Mouse (Mus musculus): ENCODE data around the gene Osgep. TPM values are rescaled to one million over a fixed set of nuclear protein-coding genes. Genes with fewer than 3 reads are reported as not detected.
"Not testable (repeated sequence)": the region's sequence is repeated elsewhere in the genome, so short reads cannot be mapped to it uniquely, and the experiment has no call there.

Osgep gene
- polyA plus RNA-seq, 1 experiment, result 1.5 TPM

DNA sequence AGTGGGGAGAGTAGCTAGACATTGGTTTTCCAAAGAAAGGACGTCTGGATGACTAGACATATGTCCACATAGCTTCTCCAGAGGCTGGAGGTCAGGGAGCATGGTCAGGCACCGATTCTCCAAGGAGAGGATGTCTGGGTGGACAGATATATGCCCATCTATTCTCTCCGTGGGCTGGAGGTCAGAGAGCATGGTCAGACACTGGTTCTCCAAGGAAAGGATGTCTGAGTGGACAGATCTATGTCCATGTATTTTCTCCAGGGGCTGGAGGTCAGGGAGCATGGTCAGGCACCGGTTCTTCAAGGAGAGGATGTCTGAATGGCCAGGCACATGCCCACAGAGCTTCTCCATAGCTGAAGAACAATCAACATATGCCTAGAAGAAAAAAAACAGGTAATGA lies 56.5 kb downstream of the Osgep start:
- Histone ChIP-seq H3K36me3 (ENCODE audit: control insufficient read depth) (peaks cover 4% of the 10 kb centered on the region; the same call in 1 of the 2 replicates), H3K4me1 (ENCODE audit: control insufficient read depth) (peaks cover 11% of the 10 kb centered on the region), H3K4me3 (replicated peaks) (no peak overlapping the region), H3K9me3 (ENCODE audit: control insufficient read depth, low read length) (no peaks in the 10 kb centered on the region), H3K27me3 (ENCODE audit: control insufficient read depth) (no peaks in the 10 kb centered on the region)
- TF ChIP-seq TAL1 (IDR thresholded peaks at IDR 0.05; ENCODE audit: low read length) (no peak), GATA1 (IDR thresholded peaks at IDR 0.05; ENCODE audit: low read length) (no peak)

DNA sequence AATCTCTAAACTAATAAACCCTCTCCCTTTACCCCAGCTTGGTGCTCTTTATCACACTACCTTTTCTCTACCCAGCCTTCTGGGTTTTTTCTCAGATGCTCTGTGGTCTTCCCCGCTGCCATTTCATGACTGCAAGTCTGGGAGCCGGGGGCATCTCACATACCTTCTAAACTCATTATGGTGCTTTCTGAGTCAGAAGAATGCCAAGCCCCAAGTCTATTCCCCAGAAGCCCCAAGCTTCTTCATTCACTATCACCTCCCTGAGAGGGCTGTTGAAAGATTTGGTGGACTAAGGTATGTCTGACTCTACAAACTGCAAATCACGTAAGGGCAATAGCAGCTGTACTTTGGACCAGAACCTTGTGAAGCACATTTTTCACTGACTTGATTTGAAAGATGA lies 57.7 kb downstream of the Osgep start:
- Histone ChIP-seq H3K9me3 (ENCODE audit: control insufficient read depth, low read length) (no peaks in the 10 kb centered on the region), H3K27me3 (ENCODE audit: control insufficient read depth) (no peaks in the 10 kb centered on the region), H3K4me1 (ENCODE audit: control insufficient read depth) (peaks cover 11% of the 10 kb centered on the region), H3K36me3 (ENCODE audit: control insufficient read depth) (peaks cover 4% of the 10 kb centered on the region; the same call in 1 of the 2 replicates), H3K4me3 (replicated peaks) (no peak overlapping the region)
- no peak for TF ChIP-seq TAL1 (IDR thresholded peaks at IDR 0.05; ENCODE audit: low read length)
- TF ChIP-seq GATA1 (IDR thresholded peaks at IDR 0.05; ENCODE audit: low read length), result no peak

DNA sequence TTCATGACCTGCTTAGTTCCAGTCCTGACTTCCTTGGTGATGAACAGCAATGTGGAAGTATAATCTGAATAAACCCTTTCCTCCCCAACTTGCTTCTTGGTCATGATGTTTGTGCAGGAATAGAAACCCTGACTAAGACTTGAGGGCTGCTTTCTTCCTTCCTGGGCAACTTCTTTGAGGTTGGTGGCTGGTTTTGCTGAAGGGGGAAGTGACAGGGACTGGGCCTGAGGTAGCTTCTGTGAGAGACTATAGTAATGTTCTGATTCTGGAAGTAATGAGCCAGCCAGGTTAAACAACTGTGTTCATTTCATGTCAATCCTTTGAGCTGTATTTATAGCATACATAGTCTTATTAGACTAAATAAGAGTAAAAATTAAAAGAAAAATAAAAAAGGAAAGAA lies 59.7 kb downstream of the Osgep start:
- H3K9me3 ChIP-seq (ENCODE audit: control insufficient read depth, low read length); H3K27me3 ChIP-seq (ENCODE audit: control insufficient read depth); H3K4me1 ChIP-seq (ENCODE audit: control insufficient read depth); H3K4me3 ChIP-seq (replicated peaks); H3K36me3 ChIP-seq (ENCODE audit: control insufficient read depth): not testable (repeated sequence)

DNA sequence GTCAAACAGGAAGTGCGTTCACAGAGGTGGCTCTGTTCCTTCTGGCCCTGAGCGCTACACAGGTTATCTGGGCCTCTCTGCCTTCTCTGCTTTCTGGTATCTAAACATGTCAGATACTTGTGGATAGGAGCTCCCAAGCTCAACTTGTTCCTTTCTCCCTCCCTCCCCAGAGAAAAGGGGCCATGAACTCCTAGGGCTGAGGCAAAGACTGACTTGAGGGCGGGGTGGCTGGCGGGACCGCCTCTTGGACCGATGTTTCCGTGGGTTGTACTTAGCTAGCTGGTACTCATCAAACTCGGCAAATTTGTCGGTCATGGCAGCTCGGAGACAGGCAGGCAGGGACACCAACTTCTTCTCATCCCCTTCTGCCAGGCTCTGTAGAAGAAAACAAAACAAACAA lies 62.1 kb downstream of the Osgep start:
- Histone ChIP-seq H3K36me3 (ENCODE audit: control insufficient read depth) (peaks cover 9% of the 10 kb centered on the region; the same call in 1 of the 2 replicates), H3K9me3 (ENCODE audit: control insufficient read depth, low read length) (no peaks in the 10 kb centered on the region; the same call in 1 of the 2 replicates), H3K4me1 (ENCODE audit: control insufficient read depth) (no peaks in the 10 kb centered on the region), H3K27me3 (ENCODE audit: control insufficient read depth) (no peaks in the 10 kb centered on the region), H3K4me3 (replicated peaks) (no peak overlapping the region)
- TF ChIP-seq GATA1 (IDR thresholded peaks at IDR 0.05; ENCODE audit: low read length) (no peak), TAL1 (IDR thresholded peaks at IDR 0.05; ENCODE audit: low read length) (no peak)

Other genes starting within 250 kb of the Osgep start
- gene Olfr747, start 231.7 kb downstream of the Osgep start, polyA plus RNA-seq (2012), result not detected in 2 replicates
- not detected in 2 replicates for gene Olfr748, start 217.5 kb downstream of the Osgep start, polyA plus RNA-seq (2012)
- gene Olfr749, start 179.8 kb downstream of the Osgep start, polyA plus RNA-seq (2012), result 0.03 TPM in 1 of 2 replicates, not detected in the other
- gene Ttc5, start 139.4 kb downstream of the Osgep start, polyA plus RNA-seq (2012), result 0.35 and 0.69 TPM in 2 replicates
- gene Ccnb1ip1, start 117.2 kb downstream of the Osgep start, polyA plus RNA-seq (2012), result 0.06 and 0.08 TPM in 2 replicates
- 0.41 and 0.54 TPM in 2 replicates for gene Parp2, start 117.1 kb downstream of the Osgep start, polyA plus RNA-seq (2012)
- 0.05 TPM in 1 of 2 replicates, not detected in the other for gene Tep1, start 54.3 kb downstream of the Osgep start, polyA plus RNA-seq (2012)
- not detected in 2 replicates for gene Klhl33, start 27.4 kb downstream of the Osgep start, polyA plus RNA-seq (2012)
- 3.3 and 3.7 TPM in 2 replicates for gene Apex1, start 75 bp upstream of the Osgep start, polyA plus RNA-seq (2012)
- gene Pip4p1, start 6.0 kb upstream of the Osgep start, polyA plus RNA-seq (2012), result 6.3 and 8.9 TPM in 2 replicates
- 0.20 and 0.22 TPM in 2 replicates for gene Pnp, start 6.2 kb upstream of the Osgep start, polyA plus RNA-seq (2012)
- gene Gm49342, start 19.6 kb upstream of the Osgep start, polyA plus RNA-seq (2012), result not detected in 2 replicates
- gene Pnp2, start 31.1 kb upstream of the Osgep start, polyA plus RNA-seq (2012), result not detected in 2 replicates
- gene Rnase10, start 82.9 kb upstream of the Osgep start, polyA plus RNA-seq (2012), result not detected in 2 replicates
- gene Rnase9, start 117.0 kb upstream of the Osgep start, polyA plus RNA-seq (2012), result not detected in 2 replicates
- not detected in 2 replicates for gene Rnase11, start 125.3 kb upstream of the Osgep start, polyA plus RNA-seq (2012)
- gene Rnase12, start 132.8 kb upstream of the Osgep start, polyA plus RNA-seq (2012), result not detected in 2 replicates
- not detected in 2 replicates for gene Olfr750, start 149.5 kb upstream of the Osgep start, polyA plus RNA-seq (2012)
- gene Rnase4, start 166.2 kb upstream of the Osgep start, polyA plus RNA-seq (2012), result 0.03 TPM in 1 of 2 replicates, not detected in the other
- not detected in 2 replicates for gene Ang, start 166.3 kb upstream of the Osgep start, polyA plus RNA-seq (2012)
- not detected in 2 replicates for gene Eddm3b, start 189.5 kb upstream of the Osgep start, polyA plus RNA-seq (2012)
- gene Rnase6, start 199.0 kb upstream of the Osgep start, polyA plus RNA-seq (2012), result 0.09 and 0.10 TPM in 2 replicates
- gene Rnase1, start 221.9 kb upstream of the Osgep start, polyA plus RNA-seq (2012), result not detected in 2 replicates
- not detected in 2 replicates for gene Rnase2b, start 237.4 kb upstream of the Osgep start, polyA plus RNA-seq (2012)